Mouse (Mus musculus) mouse embryonic stem cell (cell line): Measurements from ENCODE around the gene Ngef.

Source experiments
- in situ Hi-C, 2 experiments: fragments of 300-500 bp; cut with MboI; formaldehyde crosslinking; loops; 1 replicate in 1 of 2; 3 replicates in 1 of 2; pipeline ENCODE4 v1.14.3; 2019 to 2020; ENCODE audit warnings: low sequenced_read_pairs in 2 of 2, low pct_unique_long_range_greater_than_20kb in 1 of 2, mixed read lengths in 1 of 2; ENCODE audit not compliant: unreplicated experiment in 1 of 2

The Ngef gene

GRCm38 (mm10) chr1:87573800-87574215, at the start of gene Ngef:
Ngef (minus strand) TSS chr1:87573870.
- in situ Hi-C loops: no loop called here

GRCm38 (mm10) chr1:87621858-87622279, 48.2 kb upstream of the Ngef start:
- in situ Hi-C loops: no loop called here

GRCm38 (mm10) chr1:87621146-87621857, 47.6 kb upstream of the Ngef start:
- in situ Hi-C loops: no loop called here

GRCm38 (mm10) chr1:87620693-87621092, 47.0 kb upstream of the Ngef start:
- in situ Hi-C loops: no loop called here

- in situ Hi-C loops: no loop called here
These were observed 46.6 kb upstream of the Ngef start, which contains the start of gene Inpp5d for GRCm38 (mm10) chr1:87620211-87620668. Inpp5d (plus strand) TSS chr1:87620312.

- in situ Hi-C loops: no loop called here
These were observed 41.1 kb upstream of the Ngef start for GRCm38 (mm10) chr1:87614576-87615295.

GRCm38 (mm10) chr1:87608416-87609046, 34.9 kb upstream of the Ngef start:
- in situ Hi-C loops: no loop called here

- in situ Hi-C loops: no loop called here
These were observed 33.9 kb upstream of the Ngef start for GRCm38 (mm10) chr1:87607385-87608091.

GRCm38 (mm10) chr1:87605296-87605695, 31.6 kb upstream of the Ngef start:
- in situ Hi-C loops: no loop called here

GRCm38 (mm10) chr1:87603389-87603788, 29.7 kb upstream of the Ngef start:
- in situ Hi-C loops: no loop called here

- in situ Hi-C loops: no loop called here
These were observed 28.1 kb upstream of the Ngef start for GRCm38 (mm10) chr1:87601801-87602200.

GRCm38 (mm10) chr1:87600533-87600932, 26.9 kb upstream of the Ngef start:
- in situ Hi-C loops: no loop called here

- in situ Hi-C loops: no loop called here
These were observed 21.0 kb upstream of the Ngef start for GRCm38 (mm10) chr1:87594671-87595070.

GRCm38 (mm10) chr1:87594261-87594660, 20.6 kb upstream of the Ngef start:
- in situ Hi-C loops: no loop called here

GRCm38 (mm10) chr1:87589980-87590379, 16.3 kb upstream of the Ngef start:
- in situ Hi-C loops: no loop called here

GRCm38 (mm10) chr1:87589162-87589561, 15.5 kb upstream of the Ngef start:
- in situ Hi-C loops: no loop called here

- in situ Hi-C loops: no loop called here
These were observed 7.2 kb upstream of the Ngef start for GRCm38 (mm10) chr1:87580824-87581223.

GRCm38 (mm10) chr1:87578965-87579364, 5.3 kb upstream of the Ngef start:
- in situ Hi-C loops: no loop called here

- in situ Hi-C loops: no loop called here
These were observed 1.1 kb upstream of the Ngef start for GRCm38 (mm10) chr1:87574785-87575184.
